Mouse (Mus musculus): ENCODE data around the gene Golga5.

DNA sequence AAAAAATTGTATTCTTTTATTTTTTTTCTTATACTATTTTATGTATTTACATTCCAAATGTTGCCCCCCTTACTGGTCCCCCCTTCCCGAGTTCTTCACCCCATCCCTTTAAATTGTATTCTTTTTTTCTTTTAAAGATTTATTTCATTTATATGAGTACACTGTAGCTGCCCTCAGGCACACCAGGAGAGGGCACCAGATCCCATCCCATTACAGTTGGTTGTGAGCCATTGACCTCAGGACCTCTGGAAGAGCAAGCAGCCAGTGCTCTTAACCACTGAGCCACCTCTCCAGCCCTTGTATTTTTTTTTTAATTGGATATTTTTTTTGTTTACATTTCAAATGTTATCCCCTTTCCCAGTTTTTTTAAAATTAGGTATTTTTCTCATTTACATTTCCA lies 799 bp upstream of the Golga5 start:
- TF ChIP-seq SIN3A (IDR thresholded peaks at IDR 0.05; ENCODE audit: low read length) (no peak), IRF4 (IDR thresholded peaks at IDR 0.05; ENCODE audit: low read depth, low read length) (no peak), CTCF (conservative IDR thresholded peaks at IDR 0.05 in 1 of 2, IDR thresholded peaks at IDR 0.05 in 1 of 2; ENCODE audit: low read depth in 2 of 2, low read length in 2 of 2) (no peak), MAZ (IDR thresholded peaks at IDR 0.05; ENCODE audit: low read depth, low read length) (no peak), POLR2A (IDR thresholded peaks at IDR 0.05; ENCODE audit: low read depth, low read length) (no peak), ZMIZ1 (IDR thresholded peaks at IDR 0.05; ENCODE audit: low read depth, low read length) (no peak), EP300 (IDR thresholded peaks at IDR 0.05; ENCODE audit: low read length) (no peak), USF2 (conservative IDR thresholded peaks at IDR 0.05; ENCODE audit: low read depth, low read length) (no peak), HCFC1 (IDR thresholded peaks at IDR 0.05; ENCODE audit: low read depth, low read length) (no peak), TCF12 (IDR thresholded peaks at IDR 0.05; ENCODE audit: low read depth, low read length) (no peak), ETS1 (conservative IDR thresholded peaks at IDR 0.05; ENCODE audit: low read depth, low read length) (no peak), MAX (IDR thresholded peaks at IDR 0.05; ENCODE audit: low read length) (no peak), CHD2 (IDR thresholded peaks at IDR 0.05; ENCODE audit: low read length) (no peak), RCOR1 (conservative IDR thresholded peaks at IDR 0.05; ENCODE audit: low read depth, low read length) (no peak)
